Mouse (Mus musculus) ovary, adult 18-20 months (tissue): ENCODE results near the gene Cd55.
"Not testable (repeated sequence)": the region's sequence is repeated elsewhere in the genome, so short reads cannot be mapped to it uniquely, and the experiment has no call there.

Experiments
- DNase-seq: peaks from one replicate; pipeline ENCODE4 v3.0.0; 2022; ENCODE audit warnings: low spot score, mixed read lengths

The Cd55 gene

DNA sequence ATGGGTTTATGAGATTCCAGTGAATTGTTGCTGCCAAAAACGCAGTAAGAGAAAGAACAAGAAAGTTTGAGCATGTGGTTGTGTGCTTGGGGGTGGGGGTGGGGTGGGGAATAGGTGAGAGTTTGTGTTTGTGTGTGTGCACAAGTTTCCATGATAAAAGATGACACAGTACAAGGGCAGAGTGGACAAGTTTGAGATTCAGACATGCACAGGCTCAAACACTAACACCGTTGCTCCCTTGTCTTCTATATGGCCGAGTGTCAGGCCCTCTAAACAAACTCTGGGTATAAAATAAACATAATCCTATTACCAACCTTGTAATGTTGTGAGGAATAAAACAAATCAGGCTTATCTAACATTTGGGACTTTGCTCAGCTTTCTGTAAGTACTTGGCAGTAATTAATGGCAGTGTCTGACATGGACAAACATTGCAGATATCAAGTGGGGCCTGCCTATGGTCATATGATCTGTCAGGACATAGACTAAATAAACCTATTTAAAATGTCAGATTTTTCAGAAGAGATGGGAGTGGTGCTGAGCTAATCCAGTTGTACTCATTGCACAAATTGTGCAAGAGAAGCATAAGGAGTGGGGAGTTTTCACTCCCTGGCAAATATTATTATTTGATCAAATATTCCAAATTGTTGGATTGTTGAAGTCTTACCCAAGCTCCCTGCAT lies 35.2 kb downstream of the Cd55 start:
- not testable (repeated sequence) for DNase-seq

DNA sequence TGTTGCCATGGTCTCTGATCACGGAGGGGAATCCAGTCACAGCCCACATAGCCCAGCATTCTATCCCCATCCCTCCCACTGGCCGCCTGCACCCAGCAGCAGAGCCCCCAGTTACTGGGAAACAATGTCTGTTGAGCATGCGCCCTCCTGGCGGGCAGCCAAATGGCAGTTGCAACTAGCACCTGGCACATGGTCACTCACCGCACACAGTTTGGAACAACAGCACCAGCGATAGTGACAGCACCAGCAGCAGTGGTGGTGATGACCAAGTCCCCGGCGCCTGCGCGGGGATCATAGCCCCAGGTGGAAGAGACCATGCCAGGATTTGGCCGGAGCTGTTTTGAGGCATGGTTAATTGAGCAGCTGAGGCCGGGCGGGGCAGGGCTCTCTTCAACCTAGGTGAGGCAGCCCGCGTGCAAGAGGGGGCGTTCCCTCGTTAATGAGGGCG lies 39.9 kb downstream of the Cd55 start, which contains the start of gene Cd55b:
Cd55b (minus strand) TSS at position 346 of the 448 bp plus-strand sequence.
- DNase-seq = no peak

- DNase-seq = not testable (repeated sequence)
These were observed 40.5 kb downstream of the Cd55 start for GRCm38 (mm10) chr1:130422033-130422432.

GRCm38 (mm10) chr1:130397109-130397508 lies 65.4 kb downstream of the Cd55 start:
- DNase-seq = not testable (repeated sequence)
